Mouse (Mus musculus) embryonic facial prominence, embryonic 13.5 days (tissue): ENCODE data around the gene Trpv6. TPM values are rescaled to one million over a fixed set of nuclear protein-coding genes. Genes with fewer than 3 reads are reported as not detected.

Experiments
- polyA plus RNA-seq: library from polyadenylated mRNA; unstranded; fragments of >200 nt; fragmentation: Nextera tagmentation; extraction: Ambion mirVana; gene quantifications from 2 replicates; pipeline ENCODE4 v1.2.1, GENCODE M21; 2015

Gene Trpv6
- polyA plus RNA-seq, 1 experiment from 2014 or later: 1.3 TPM

Other genes starting within 250 kb of the Trpv6 start
- gene Gm5771, start 244.0 kb downstream of the Trpv6 start, polyA plus RNA-seq: not detected in 2 replicates
- gene Gm10334, start 190.3 kb downstream of the Trpv6 start, polyA plus RNA-seq: not detected in 2 replicates
- gene Prss1, start 177.5 kb downstream of the Trpv6 start, polyA plus RNA-seq: not detected in 2 replicates
- not detected in 2 replicates for gene Prss2, start 114.6 kb downstream of the Trpv6 start, polyA plus RNA-seq
- 23.8 and 27.1 TPM in 2 replicates for gene Ephb6, start 30.9 kb downstream of the Trpv6 start, polyA plus RNA-seq
- gene Trpv5, start 44.4 kb upstream of the Trpv6 start, polyA plus RNA-seq: not detected in 2 replicates
- gene Llcfc1, start 48.0 kb upstream of the Trpv6 start, polyA plus RNA-seq: not detected in 2 replicates
- 1.3 and 3.3 TPM in 2 replicates for gene Kel, start 67.9 kb upstream of the Trpv6 start, polyA plus RNA-seq
- gene Olfr459, start 138.8 kb upstream of the Trpv6 start, polyA plus RNA-seq: not detected in 2 replicates
- gene Pip, start 211.1 kb upstream of the Trpv6 start, polyA plus RNA-seq: not detected in 2 replicates
- not detected in 2 replicates for gene Sval2, start 216.6 kb upstream of the Trpv6 start, polyA plus RNA-seq